Mouse (Mus musculus): ENCODE data around the gene Alg11. TPM values are rescaled to one million over a fixed set of nuclear protein-coding genes. Genes with fewer than 3 reads are reported as not detected.

Alg11 gene
- polyA plus RNA-seq, 1 experiment from 2014 or later = 31.2 TPM

GRCm38 (mm10) chr8:22089226-22089625 is 28.7 kb downstream of the Alg11 start:
- no peak overlapping the region for H3K27ac ChIP-seq (replicated peaks)
- no peak overlapping the region for H3K9ac ChIP-seq (replicated peaks)
- H3K4me1 ChIP-seq = no peaks in the 10 kb centered on the region
- H3K4me3 ChIP-seq = no peak overlapping the region
- no peaks in the 10 kb centered on the region for H3K27me3 ChIP-seq
- no peak overlapping the region for H3K4me2 ChIP-seq (replicated peaks)
- 97% methylated on average over 4 of the region's 4 CpGs for WGBS
- ATAC-seq (replicated peaks) = no peak
- no peaks in the 10 kb centered on the region for H3K9me3 ChIP-seq
- no peaks in the 10 kb centered on the region for H3K36me3 ChIP-seq

DNA sequence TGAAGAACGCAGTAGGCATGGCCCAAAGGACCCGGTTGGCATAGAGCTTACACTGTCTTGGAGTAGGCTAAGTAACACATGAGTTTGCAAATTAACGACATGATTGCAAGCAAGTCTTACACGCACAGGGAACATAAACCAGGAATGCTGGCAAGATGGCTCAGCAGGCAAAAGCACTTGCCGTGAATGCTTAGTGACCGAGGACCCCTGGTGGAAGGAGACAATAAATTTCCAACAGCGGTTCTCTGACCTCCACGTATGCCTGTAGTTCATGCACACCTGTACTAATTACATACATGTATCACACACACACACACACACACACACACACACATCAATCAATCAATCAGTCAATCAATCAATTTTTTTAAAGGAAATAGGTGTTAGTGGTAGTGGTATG is 31.0 kb downstream of the Alg11 start:
- Histone ChIP-seq H3K4me3 (no peak overlapping the region), H3K9ac (replicated peaks) (no peak overlapping the region), H3K27ac (replicated peaks) (no peak overlapping the region), H3K36me3 (no peaks in the 10 kb centered on the region), H3K4me2 (replicated peaks) (no peak overlapping the region), H3K9me3 (no peaks in the 10 kb centered on the region), H3K4me1 (no peaks in the 10 kb centered on the region), H3K27me3 (no peaks in the 10 kb centered on the region)
- no peak for ATAC-seq (replicated peaks)
- WGBS = 49% methylated on average over 8 of the region's 8 CpGs

GRCm38 (mm10) chr8:22107020-22107419 is 46.5 kb downstream of the Alg11 start:
- ATAC-seq (replicated peaks) = no peak
- no peaks in the 10 kb centered on the region for H3K36me3 ChIP-seq
- no peaks in the 10 kb centered on the region for H3K4me1 ChIP-seq
- no peak overlapping the region for H3K4me3 ChIP-seq
- no peak overlapping the region for H3K4me2 ChIP-seq (replicated peaks)
- H3K27me3 ChIP-seq = no peaks in the 10 kb centered on the region
- H3K27ac ChIP-seq (replicated peaks) = no peak overlapping the region
- H3K9ac ChIP-seq (replicated peaks) = no peak overlapping the region
- 78% methylated on average over 4 of the region's 4 CpGs for WGBS
- no peaks in the 10 kb centered on the region for H3K9me3 ChIP-seq

Other genes starting within 250 kb of the Alg11 start
- gene Defb50, start 237.2 kb upstream of the Alg11 start, polyA plus RNA-seq (2015; fragmentation: Nextera tagmentation; extraction: Ambion mirVana) = not detected in 2 replicates
- gene Defb2, start 220.8 kb upstream of the Alg11 start, polyA plus RNA-seq (2015; fragmentation: Nextera tagmentation; extraction: Ambion mirVana) = not detected in 2 replicates
- gene Defb10, start 201.8 kb upstream of the Alg11 start, polyA plus RNA-seq (2015; fragmentation: Nextera tagmentation; extraction: Ambion mirVana) = not detected in 2 replicates
- not detected in 2 replicates for gene Defb9, start 175.3 kb upstream of the Alg11 start, polyA plus RNA-seq (2015; fragmentation: Nextera tagmentation; extraction: Ambion mirVana)
- gene Defb11, start 154.3 kb upstream of the Alg11 start, polyA plus RNA-seq (2015; fragmentation: Nextera tagmentation; extraction: Ambion mirVana) = 6.7 and 13.5 TPM in 2 replicates
- gene Defb15, start 128.0 kb upstream of the Alg11 start, polyA plus RNA-seq (2015; fragmentation: Nextera tagmentation; extraction: Ambion mirVana) = not detected in 2 replicates
- gene Defb35, start 122.4 kb upstream of the Alg11 start, polyA plus RNA-seq (2015; fragmentation: Nextera tagmentation; extraction: Ambion mirVana) = not detected in 2 replicates
- not detected in 2 replicates for gene Defb13, start 114.0 kb upstream of the Alg11 start, polyA plus RNA-seq (2015; fragmentation: Nextera tagmentation; extraction: Ambion mirVana)
- gene Fam90a1a, start 102.0 kb upstream of the Alg11 start, polyA plus RNA-seq (2015; fragmentation: Nextera tagmentation; extraction: Ambion mirVana) = not detected in 2 replicates
- gene Ccdc70, start 90.9 kb upstream of the Alg11 start, polyA plus RNA-seq (2015; fragmentation: Nextera tagmentation; extraction: Ambion mirVana) = not detected in 2 replicates
- gene Atp7b, start 416 bp upstream of the Alg11 start, polyA plus RNA-seq (2015; fragmentation: Nextera tagmentation; extraction: Ambion mirVana) = 1.3 and 1.7 TPM in 2 replicates
- gene Nek5, start 64.3 kb downstream of the Alg11 start, polyA plus RNA-seq (2015; fragmentation: Nextera tagmentation; extraction: Ambion mirVana) = 0.52 and 1.1 TPM in 2 replicates
- gene Nek3, start 105.7 kb downstream of the Alg11 start, polyA plus RNA-seq (2015; fragmentation: Nextera tagmentation; extraction: Ambion mirVana) = 7.3 and 7.6 TPM in 2 replicates
- 28.4 and 28.7 TPM in 2 replicates for gene Ckap2, start 125.1 kb downstream of the Alg11 start, polyA plus RNA-seq (2015; fragmentation: Nextera tagmentation; extraction: Ambion mirVana)
- gene Vps36, start 132.1 kb downstream of the Alg11 start, polyA plus RNA-seq (2015; fragmentation: Nextera tagmentation; extraction: Ambion mirVana) = 41.4 TPM in 2 replicates
- gene Thsd1, start 166.6 kb downstream of the Alg11 start, polyA plus RNA-seq (2015; fragmentation: Nextera tagmentation; extraction: Ambion mirVana) = 6.2 and 7.5 TPM in 2 replicates
- not detected in 2 replicates for gene Tpte, start 222.7 kb downstream of the Alg11 start, polyA plus RNA-seq (2015; fragmentation: Nextera tagmentation; extraction: Ambion mirVana)

Measured in forebrain, embryonic 15.5 days (tissue).